Mouse (Mus musculus) neural tube, embryonic 14.5 days (tissue): ENCODE measurements around the gene Clec16a. TPM values are rescaled to one million over a fixed set of nuclear protein-coding genes. Genes with fewer than 3 reads are reported as not detected.
A peak's percentile ranks its signal among the peaks of the same experiment; 100 is the strongest.

Source experiments
- ATAC-seq: fragments of 200-750 bp; cut with Nextera tagmentation; 2 replicates; pipeline ENCODE4 v1.8.0; 2017; ENCODE audit warnings: low read depth, mild to moderate bottlenecking, moderate TSS enrichment, moderate library complexity
- H3K27ac ChIP-seq: fragments of 300-500 bp; sonication (generic); 2 replicates; pipeline ENCODE4 v1.5.1; 2014; ENCODE audit warnings: low read depth, mild to moderate bottlenecking, control low read depth, low read length, moderate library complexity, mixed read lengths
- H3K27me3 ChIP-seq: fragments of 300-500 bp; sonication (generic); 2 replicates; pipeline ENCODE4 v1.6.1; 2014; ENCODE audit warnings: low read length; ENCODE audit not compliant: control insufficient read depth, insufficient read depth
- H3K36me3 ChIP-seq: fragments of 300-500 bp; sonication (generic); 2 replicates; pipeline ENCODE4 v1.6.1; 2014; ENCODE audit warnings: low read length, mixed read lengths; ENCODE audit not compliant: control insufficient read depth, insufficient read depth
- H3K4me1 ChIP-seq: fragments of 300-500 bp; sonication (generic); 2 replicates; pipeline ENCODE4 v1.6.1; 2014; ENCODE audit warnings: low read length; ENCODE audit not compliant: control insufficient read depth, insufficient read depth
- H3K4me2 ChIP-seq: fragments of 300-500 bp; sonication (generic); 2 replicates; pipeline ENCODE4 v1.6.1; 2014; ENCODE audit warnings: mild to moderate bottlenecking, low read depth, low read length, control low read depth
- H3K4me3 ChIP-seq: fragments of 300-500 bp; sonication (generic); 2 replicates; pipeline ENCODE4 v1.5.1; 2014; ENCODE audit warnings: low read depth, low read length, control low read depth, mixed read lengths
- H3K9ac ChIP-seq: fragments of 300-500 bp; sonication (generic); replicated peaks from 2 replicates; pipeline ENCODE4 v1.6.1; 2014; ENCODE audit warnings: low read depth, mild to moderate bottlenecking, control low read depth, low read length, mixed read lengths
- H3K9me3 ChIP-seq: fragments of 300-500 bp; sonication (generic); 2 replicates; pipeline ENCODE4 v1.6.1; 2016; ENCODE audit warnings: low read length; ENCODE audit not compliant: control insufficient read depth
- WGBS: fragments of 180-500 bp; shearing (Covaris S2); extraction: QIAGEN DNeasy Blood & Tissue Kit; methylation state at CpG from one replicate; pipeline ENCODE4 v1.1.7; 2014; 5-methylcytosine and 5-hydroxymethylcytosine counted together
- polyA plus RNA-seq: library from polyadenylated mRNA; unstranded; fragments of >200 nt; fragmentation: Nextera tagmentation; extraction: Ambion mirVana; gene quantifications from 2 replicates; pipeline ENCODE4 v1.2.1, GENCODE M21; 2014

The Clec16a gene
- polyA plus RNA-seq, 1 experiment from 2014 or later = 89.2 TPM

DNA sequence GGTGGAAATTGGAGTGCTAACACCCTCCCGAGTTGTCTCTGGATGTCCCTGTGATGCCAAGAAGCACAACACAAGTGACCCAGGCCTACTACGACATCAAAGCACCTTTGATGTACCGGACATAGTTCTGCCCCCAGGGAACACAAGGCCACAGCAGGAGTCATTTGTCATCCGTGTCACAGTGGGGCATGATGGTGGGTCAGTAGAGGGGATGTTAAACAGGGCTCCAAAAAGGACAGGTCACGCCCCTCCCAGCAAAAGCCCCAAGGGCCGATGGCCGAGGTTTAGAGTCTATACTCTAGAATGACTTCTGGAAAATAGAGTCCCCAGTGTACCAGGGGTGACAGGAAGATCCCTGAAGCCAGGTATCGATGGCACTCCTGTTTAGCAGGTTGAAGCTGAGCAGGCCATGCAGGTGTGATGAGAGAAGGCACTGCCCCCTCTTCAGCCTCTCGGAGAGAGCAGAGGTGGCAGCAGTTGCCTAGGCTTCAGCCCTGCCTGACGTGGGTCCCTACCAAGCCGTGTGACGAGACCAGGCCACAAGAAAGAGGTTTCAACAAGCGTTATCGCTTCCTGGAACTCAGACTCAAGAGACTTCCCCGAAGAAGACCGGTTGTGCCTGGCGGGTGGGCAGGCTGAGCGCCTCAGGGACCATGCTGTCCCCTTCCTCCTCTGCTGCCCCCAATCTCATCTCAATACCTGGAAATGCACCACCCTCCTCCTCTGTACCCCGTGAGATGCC is 226.8 kb downstream of the Clec16a start:
- ATAC-seq = no peak
- no peaks in the 10 kb centered on the region for H3K4me1 ChIP-seq
- no peak overlapping the region for H3K4me3 ChIP-seq
- no peaks in the 10 kb centered on the region for H3K9me3 ChIP-seq
- no peak overlapping the region for H3K27ac ChIP-seq
- no peaks in the 10 kb centered on the region for H3K27me3 ChIP-seq
- H3K4me2 ChIP-seq = no peak overlapping the region
- no peak overlapping the region for H3K9ac ChIP-seq
- WGBS = 45% methylated on average over 19 of the region's 19 CpGs
- no peaks in the 10 kb centered on the region for H3K36me3 ChIP-seq

DNA sequence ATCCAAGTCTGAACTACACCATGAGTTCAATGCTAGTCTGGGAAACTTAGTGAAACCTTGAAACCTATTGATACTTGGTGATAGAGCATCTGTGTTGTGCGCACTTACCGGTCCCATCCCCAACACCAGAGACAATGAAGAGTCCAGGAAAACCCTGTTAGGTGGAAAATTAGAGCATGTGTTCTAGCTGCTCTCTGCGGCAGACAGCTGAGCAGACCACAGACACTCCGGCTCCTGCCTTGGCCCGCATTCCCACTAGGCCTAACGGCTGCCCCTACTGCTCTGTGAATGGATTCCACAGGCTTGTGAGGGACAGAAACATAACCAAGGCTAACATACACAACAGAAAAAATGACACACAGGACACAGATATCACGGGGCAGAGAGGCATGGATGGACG is 228.4 kb downstream of the Clec16a start:
- H3K36me3 ChIP-seq = no peaks in the 10 kb centered on the region
- H3K4me3 ChIP-seq = no peak overlapping the region
- WGBS = 85% methylated on average over 8 of the region's 8 CpGs
- no peak overlapping the region for H3K4me2 ChIP-seq
- ATAC-seq = no peak
- H3K27ac ChIP-seq = no peak overlapping the region
- H3K9me3 ChIP-seq = no peaks in the 10 kb centered on the region
- H3K27me3 ChIP-seq = no peaks in the 10 kb centered on the region
- no peak overlapping the region for H3K9ac ChIP-seq
- no peaks in the 10 kb centered on the region for H3K4me1 ChIP-seq

DNA sequence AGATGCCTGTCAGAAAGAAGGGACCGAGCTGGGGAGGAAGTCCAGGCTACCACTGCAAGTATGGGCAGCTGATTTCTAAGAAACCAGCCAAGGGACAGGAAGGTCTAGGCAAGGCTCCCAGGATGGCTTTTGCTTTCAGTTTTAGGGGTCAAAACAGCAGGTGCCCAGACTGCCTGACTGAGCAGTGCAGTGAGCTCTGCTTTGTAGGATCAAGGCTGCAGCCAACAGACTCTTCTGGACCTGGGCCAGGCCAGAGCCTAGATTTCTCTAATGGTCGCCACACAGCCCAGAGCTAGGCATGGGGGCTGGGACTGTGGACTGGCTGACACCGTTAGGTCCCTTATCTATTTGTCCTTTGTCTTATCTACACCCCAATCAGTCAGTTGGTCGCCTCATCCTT is 229.6 kb downstream of the Clec16a start:
- no peaks in the 10 kb centered on the region for H3K9me3 ChIP-seq
- H3K9ac ChIP-seq = no peak overlapping the region
- H3K4me3 ChIP-seq = no peak overlapping the region
- H3K4me2 ChIP-seq = no peak overlapping the region
- no peaks in the 10 kb centered on the region for H3K4me1 ChIP-seq
- H3K27ac ChIP-seq = no peak overlapping the region
- ATAC-seq = no peak
- WGBS = 75% methylated on average over 4 of the region's 4 CpGs
- no peaks in the 10 kb centered on the region for H3K36me3 ChIP-seq
- H3K27me3 ChIP-seq = no peaks in the 10 kb centered on the region

DNA sequence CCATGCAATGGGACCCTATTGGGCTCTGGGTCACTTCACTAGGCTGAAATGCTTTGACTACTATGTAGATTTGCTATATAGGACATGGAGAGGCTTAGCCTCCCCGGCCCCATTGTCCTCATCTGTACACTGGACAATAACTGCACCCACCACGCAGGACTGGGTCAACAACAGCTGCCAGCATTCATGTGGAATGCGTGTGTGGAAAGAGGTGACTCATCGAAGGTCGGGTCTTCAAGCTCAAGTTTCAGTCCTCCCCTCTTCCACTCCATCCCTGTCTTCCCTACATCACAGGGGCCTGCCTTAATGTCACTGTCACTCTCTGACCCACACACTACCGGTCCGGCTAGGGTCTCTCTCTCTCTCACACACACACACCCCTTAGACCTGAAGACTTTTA is 231.2 kb downstream of the Clec16a start:
- 70% methylated on average over 7 of the region's 7 CpGs for WGBS
- H3K36me3 ChIP-seq = no peaks in the 10 kb centered on the region
- no peak overlapping the region for H3K27ac ChIP-seq
- H3K9ac ChIP-seq = no peak overlapping the region
- H3K4me2 ChIP-seq = no peak overlapping the region
- H3K27me3 ChIP-seq = no peaks in the 10 kb centered on the region
- no peaks in the 10 kb centered on the region for H3K4me1 ChIP-seq
- ATAC-seq = no peak
- H3K4me3 ChIP-seq = no peak overlapping the region
- no peaks in the 10 kb centered on the region for H3K9me3 ChIP-seq

DNA sequence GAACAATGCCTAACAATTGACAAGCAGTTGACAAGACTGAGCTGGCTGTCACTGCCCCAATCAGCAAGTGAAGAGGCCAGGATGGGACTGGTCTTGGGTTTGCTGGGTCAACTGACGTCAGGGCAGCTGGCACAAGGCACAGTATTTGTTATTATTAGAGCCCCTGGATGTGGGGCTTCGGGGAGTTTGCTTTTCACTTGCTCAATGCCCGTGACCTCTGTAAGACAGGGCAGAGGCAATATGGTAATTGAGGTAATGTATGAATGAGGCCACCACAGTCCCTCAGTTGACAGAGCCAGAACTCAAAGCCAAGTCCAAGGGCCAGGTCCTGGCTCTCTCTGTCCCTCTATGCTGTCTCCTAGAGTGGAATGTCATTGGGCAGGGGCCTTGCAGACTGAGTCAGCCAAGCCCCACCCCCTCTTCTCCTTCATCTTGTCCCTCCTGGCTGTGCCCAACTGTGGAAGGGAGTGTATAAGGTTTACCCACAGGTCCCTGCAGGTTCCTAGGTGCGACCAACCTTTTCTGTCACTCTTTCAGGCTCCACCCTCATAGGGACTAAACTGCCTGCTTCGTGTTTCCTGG is 232.5 kb downstream of the Clec16a start:
- no peaks in the 10 kb centered on the region for H3K36me3 ChIP-seq
- 65% methylated on average over 5 of the region's 5 CpGs for WGBS
- no peak for ATAC-seq

DNA sequence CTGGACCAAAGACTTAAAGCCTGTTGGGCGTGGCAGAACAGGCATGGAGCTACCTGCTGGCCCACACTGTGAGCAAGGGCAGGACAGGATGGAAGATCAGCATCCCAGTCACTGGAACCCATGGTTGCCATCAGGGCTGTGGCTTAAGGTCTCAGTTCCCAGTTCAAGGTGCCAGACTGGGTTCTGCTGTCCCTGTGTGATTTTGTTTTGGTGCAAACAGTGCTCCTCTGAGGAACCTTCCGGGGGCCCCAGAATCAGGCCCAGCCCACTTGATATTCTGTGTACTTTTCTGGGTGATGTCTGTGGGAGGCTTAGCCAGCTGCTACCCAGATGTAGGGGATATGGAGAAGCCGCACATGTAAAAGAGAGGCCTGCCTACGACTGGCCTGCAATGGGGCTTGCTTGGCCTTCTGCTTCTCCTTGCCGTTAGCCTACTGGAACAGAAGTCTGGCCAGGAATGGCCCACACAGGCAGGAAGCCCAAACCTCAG is 235.5 kb downstream of the Clec16a start:
- no peak overlapping the region for H3K4me2 ChIP-seq
- no peak for ATAC-seq
- H3K9me3 ChIP-seq = no peaks in the 10 kb centered on the region
- 0 out of 2 replicates have a peak, but pooled peaks cover 3% of the 10 kb centered on the region for H3K27me3 ChIP-seq
- no peak overlapping the region for H3K9ac ChIP-seq
- H3K27ac ChIP-seq = no peak overlapping the region
- no peak overlapping the region for H3K4me3 ChIP-seq
- 86% methylated on average over 5 of the region's 5 CpGs for WGBS
- H3K36me3 ChIP-seq = no peaks in the 10 kb centered on the region
- peaks cover 6% of the 10 kb centered on the region for H3K4me1 ChIP-seq

More for the DNA sequence above, 232.5 kb downstream of the Clec16a start:
- no peaks in the 10 kb centered on the region for H3K9me3 ChIP-seq
- H3K4me1 ChIP-seq = no peaks in the 10 kb centered on the region
- H3K27ac ChIP-seq = no peak overlapping the region
- H3K4me2 ChIP-seq = no peak overlapping the region
- no peak overlapping the region for H3K4me3 ChIP-seq
- no peak overlapping the region for H3K9ac ChIP-seq
- H3K27me3 ChIP-seq = no peaks in the 10 kb centered on the region

DNA sequence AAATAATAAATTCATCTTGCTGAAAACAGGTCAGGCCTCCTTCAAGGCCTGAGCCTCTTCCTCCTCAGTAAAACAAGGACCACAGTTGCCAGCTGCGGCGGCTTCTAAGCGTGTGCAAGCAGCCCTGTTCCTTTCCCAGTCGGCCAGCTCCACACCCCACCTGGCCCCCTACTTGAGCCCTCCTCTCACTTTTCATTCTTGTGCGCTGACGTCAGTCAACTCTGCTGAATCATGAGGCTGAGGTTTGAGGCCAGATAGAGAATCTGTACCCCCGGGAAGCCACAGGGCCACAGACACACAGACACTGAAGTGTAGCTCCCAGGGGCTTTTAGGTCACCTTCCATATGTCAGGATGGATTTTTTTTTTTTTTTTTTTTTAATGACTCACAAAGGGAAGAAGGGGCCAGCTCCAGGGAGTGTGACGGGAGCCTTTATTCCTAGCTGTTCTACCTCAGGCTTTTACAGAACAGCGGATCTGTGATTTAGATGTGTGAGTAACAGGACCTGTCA is 236.8 kb downstream of the Clec16a start:
- Histone ChIP-seq H3K27me3 (0 out of 2 replicates have a peak, but pooled peaks cover 3% of the 10 kb centered on the region), H3K9me3 (no peaks in the 10 kb centered on the region), H3K9ac (no peak overlapping the region; the same call in 1 of the 2 replicates), H3K27ac (no peak overlapping the region), H3K36me3 (no peaks in the 10 kb centered on the region), H3K4me1 (peaks cover 6% of the 10 kb centered on the region), H3K4me3 (no peak overlapping the region), H3K4me2 (0 out of 2 replicates have a peak overlapping the region, but pooled peaks have one; percentile 6)
- 45% methylated on average over 9 of the region's 9 CpGs for WGBS
- no peak for ATAC-seq

DNA sequence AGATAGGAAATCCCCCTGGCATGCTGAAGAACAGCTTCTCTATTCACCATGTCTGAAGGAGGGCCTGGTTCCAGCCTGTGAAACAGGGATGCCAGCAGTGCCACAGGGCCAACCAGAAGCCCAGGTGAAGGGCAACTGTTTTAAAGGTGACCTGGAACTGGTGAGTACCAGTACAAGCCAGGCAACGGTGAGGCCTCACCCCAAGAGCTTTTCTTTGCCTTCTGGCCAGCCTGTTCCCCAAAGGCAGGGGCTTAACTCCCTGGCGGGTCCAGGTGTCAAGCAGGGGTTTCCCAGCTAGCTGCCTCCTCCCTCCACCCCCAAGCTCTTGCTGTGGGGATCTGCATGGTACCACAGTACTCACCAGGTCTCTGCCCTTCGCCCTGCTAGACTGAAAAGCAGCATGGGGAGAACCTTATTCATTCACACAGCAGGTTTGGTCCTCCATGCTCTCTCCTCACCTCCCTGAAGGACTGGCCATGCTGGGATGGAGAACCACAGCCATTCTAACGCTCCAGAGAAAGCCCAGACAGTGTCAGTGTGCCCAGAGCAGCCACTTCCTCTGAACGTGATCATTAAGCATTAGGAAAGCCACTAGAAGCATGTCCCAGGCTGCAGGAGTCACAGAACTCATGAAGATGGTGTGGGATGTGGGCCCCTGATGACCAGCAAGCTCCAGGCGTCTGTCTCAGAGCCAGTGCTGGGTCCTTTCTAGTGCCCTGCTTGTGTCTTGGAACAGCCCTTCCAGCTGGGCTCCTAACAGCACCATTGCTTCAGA is 237.4 kb downstream of the Clec16a start:
- ATAC-seq = no peak
- Histone ChIP-seq H3K36me3 (no peaks in the 10 kb centered on the region), H3K27me3 (0 out of 2 replicates have a peak, but pooled peaks cover 3% of the 10 kb centered on the region), H3K4me1 (peaks cover 6% of the 10 kb centered on the region), H3K4me2 (0 out of 2 replicates have a peak overlapping the region, but pooled peaks have one; percentile 6), H3K27ac (no peak overlapping the region), H3K9me3 (no peaks in the 10 kb centered on the region), H3K9ac (no peak overlapping the region; the same call in 1 of the 2 replicates), H3K4me3 (no peak overlapping the region)
- WGBS = 54% methylated on average over 6 of the region's 6 CpGs
